Mouse (Mus musculus): ENCODE measurements around the gene 0610009B22Rik.

- TF ChIP-seq GATA1 (IDR thresholded peaks at IDR 0.05; ENCODE audit: low read length): no peak
- no peak for TF ChIP-seq TAL1 (IDR thresholded peaks at IDR 0.05; ENCODE audit: low read length)
Observed at GRCm38 (mm10) chr11:51652889-51653418, 35.7 kb downstream of the 0610009B22Rik start.

Data from erythroblast, embryonic 14.5 days (primary cell).